Mouse (Mus musculus) hindlimb bud, embryonic 11.5 days (tissue): ENCODE measurements around the gene Pde7b.

ENCODE experiments used
- DNase-seq: peaks from one replicate; pipeline ENCODE4 v3.0.0-alpha.2; 2012; ENCODE audit warnings: low read depth, low spot score; ENCODE audit errors: extremely low spot score

Pde7b gene

DNA sequence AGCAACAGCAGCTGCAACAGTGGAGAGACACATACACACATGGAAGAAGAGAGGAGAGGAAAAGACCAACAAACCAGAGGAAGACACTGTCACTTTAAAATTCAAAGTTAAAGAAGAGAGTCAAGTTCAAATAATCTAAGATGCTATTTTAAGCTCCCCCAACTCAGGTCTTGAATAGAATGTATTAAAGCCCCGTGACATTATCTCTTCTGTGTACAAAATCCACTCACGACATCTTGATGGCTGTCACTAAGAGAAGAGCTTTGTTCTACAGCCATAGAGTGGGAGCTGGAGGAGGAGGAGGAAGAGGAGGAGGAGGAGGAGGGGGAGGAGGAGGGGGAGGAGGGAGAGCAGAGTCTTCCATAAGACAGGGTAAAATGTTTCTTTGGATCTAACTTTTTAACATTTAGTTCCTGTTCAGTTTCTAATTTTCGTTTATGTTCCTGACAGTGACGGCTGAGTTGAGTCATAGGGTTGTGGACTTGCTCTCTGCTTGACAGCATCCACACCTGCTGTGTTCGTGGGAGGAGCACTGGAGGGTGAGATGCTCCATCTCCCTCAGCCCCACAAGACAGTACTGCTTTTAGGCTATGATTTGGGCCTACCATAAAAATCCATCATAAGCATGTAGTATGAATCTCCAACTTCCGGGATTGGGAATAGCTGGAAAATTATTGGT lies 270.4 kb downstream of the Pde7b start:
- DNase-seq: no peak

DNA sequence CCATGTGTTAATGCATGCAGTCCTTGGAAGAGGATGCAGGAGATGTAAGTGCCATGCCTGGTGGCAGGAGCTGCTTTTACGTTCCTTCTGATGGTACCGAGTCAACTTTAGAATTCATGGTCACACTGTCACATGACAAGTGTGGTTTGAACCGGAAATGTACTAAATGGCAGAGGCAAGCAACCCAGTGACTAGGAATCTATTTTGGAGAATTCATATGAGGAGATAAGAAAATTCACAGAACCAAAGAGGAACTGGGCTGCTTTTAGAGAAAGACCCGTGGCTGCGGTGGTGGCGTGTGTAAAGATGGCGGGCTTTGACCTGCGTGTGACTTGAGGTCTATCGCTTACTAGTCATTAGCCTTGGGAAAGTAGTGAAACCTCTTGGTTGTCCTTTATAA lies 287.4 kb downstream of the Pde7b start:
- no peak for DNase-seq

DNA sequence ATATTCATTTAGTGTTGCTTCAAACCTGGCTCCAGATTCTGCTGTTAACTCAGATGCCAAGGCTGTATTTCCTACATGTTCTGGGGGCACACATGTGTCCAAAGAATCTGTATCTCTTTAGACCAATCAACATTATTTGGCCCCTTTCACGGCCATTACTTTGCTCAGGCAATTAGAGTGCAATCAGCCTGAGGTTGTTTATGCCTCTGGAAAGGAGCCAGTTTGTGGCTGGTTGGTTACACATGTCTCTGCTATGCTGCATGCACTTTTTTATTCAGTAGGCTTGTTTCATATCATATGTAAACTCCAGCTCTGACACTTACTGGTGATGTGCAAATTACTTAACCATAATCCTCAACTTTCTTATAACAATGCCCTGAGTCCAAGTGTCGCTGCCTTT lies 287.9 kb downstream of the Pde7b start:
- no peak for DNase-seq

DNA sequence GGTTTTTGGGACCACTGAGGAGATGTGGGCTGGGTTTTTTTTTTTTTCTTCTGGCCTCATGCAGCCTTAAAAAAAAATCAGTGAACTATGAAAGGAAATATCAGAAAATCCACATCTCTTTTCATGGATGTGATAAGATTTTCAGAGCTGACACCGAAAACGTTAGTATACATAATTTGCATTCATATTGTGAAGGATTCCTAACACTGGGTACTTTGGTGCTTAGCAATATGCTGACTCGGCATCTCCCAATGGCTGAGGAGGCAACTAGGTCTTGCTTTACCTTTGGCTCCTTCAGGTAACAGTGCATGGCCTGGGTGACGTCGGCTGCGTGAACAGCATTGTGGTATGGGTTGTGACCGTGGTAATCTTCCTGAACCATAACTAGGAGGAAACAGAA lies 289.0 kb downstream of the Pde7b start:
- no peak for DNase-seq

DNA sequence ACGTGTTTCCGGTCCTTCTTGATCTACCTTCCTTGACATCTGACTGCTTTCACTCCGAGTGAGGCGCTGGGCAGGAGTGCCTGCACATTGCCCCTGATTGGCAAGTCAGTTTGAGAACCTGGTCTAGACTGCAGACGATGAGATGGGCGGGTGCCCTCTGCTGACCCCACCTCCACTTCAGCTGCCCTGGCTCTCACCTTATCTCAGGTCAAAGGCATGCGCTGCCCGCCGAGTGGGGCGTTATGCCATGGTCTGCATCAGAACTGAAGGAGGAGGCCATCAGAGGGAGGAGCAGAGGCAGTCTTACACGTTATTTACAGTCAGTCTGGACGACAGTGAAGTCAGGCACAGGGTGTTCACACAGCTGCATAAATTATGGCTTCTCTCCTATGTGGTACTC lies 293.5 kb downstream of the Pde7b start:
- DNase-seq: no peak

DNA sequence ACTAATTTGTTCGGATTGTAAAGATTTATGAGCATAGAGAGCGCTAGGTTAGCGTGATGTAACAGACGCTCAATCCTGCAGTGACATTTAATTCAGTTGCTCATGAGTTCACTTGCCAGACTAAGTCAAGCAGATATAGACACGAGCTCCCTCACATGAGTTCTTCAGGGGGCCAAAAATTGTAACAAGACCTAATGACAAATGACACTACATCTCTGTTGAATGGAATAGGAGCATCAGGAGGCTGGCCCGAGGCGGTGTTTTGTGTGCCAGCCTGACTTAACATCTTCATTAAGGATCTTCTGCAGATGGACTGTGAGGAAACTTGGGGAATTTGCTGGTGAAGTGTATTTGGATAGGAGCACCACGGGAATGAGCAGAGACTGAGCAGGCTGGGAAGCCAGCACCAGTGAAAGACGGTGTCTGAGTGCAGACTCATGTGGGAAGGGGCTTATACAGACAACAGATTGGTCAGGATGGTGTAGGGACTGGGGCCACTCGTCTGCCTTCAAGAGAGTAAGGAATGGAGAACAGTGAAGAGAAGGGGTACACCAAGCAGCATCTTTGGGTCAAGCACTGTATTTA lies 303.5 kb downstream of the Pde7b start:
- no peak for DNase-seq

DNA sequence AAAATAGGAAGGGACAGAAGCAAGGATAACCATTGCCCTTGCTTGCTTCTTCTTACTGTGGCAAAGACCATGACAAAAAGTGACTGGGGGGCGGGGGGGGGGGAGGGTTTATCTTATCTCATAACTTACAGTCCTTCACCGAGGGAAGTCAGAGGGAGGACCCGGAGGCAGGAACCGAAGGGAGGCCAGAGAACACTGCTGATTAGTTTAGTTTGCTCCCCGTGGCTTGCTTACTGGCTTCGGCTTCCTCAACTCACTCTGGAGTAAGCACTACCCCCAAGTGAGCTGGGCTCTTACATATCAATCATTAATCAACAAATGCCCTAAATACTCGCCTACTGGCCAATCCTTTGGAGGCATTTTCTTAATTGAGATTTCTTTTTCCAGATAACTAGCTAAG lies 304.6 kb downstream of the Pde7b start:
- DNase-seq: no peak

DNA sequence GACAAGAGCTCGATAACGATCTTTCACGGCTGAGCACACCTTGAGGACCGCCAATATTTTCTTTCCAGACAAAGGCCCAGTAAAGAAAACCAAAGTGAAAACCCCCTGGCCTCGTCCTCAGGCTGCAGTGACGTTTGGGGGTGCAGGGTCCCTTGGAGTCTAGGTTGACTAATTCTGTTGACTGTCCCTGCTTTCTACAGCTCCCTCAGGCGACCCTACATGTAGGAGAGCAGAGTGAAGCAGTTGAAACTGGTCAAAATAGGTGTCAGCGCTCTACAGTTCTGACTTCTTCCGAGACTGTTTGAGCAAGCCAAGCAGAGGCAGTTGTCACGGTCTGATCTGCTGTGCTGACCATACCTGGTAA lies 306.0 kb downstream of the Pde7b start:
- DNase-seq: no peak

DNA sequence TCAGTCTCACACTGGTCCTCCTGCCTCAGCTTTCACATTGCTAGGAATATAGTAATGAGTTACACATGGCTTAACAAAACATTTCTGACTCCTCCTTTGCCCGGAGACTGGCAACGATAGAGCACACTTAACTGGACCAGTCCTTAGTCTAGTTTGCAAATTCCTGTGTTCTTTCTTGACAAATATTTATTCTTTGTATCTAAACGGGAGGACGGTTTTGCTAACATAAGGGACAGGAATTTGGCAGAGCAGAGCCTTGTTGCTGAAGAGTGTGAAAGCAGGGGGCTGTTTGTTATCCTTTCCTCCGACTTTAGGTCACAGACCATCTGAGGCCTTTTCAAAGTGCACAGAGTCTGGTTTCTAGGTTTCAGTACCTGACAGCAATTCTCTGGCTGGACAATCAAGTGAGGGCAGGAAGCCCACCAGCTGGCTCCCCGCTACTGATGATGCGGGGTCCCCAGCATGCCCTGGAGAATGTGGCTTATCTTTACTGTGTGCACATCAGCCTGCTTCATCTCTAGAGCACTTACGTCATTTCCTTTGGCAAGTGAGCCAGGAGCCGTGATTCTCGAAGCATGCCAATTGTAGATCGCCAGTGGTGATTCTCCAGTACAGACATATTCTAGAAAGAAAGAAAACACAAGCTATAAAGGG lies 306.5 kb downstream of the Pde7b start:
- DNase-seq: no peak

DNA sequence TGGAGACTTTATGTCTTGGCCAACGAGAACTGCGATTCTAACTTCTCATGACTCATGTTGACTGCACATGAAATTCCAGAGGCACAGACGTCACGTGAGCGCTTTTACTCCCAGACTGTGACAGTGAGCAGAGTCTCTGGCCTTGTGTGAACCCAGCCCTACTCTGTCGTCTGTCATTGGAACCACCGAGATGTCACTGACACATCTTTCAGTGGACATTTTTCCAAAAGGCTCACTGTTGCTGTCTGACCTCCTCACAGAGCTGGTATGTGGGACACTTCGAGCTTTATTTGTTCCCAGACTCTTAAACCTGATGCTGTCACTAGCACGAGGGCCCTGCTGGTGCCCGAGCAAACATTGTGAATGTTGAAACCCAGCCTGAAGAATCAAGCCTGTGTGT lies 315.7 kb downstream of the Pde7b start:
- DNase-seq: no peak

DNA sequence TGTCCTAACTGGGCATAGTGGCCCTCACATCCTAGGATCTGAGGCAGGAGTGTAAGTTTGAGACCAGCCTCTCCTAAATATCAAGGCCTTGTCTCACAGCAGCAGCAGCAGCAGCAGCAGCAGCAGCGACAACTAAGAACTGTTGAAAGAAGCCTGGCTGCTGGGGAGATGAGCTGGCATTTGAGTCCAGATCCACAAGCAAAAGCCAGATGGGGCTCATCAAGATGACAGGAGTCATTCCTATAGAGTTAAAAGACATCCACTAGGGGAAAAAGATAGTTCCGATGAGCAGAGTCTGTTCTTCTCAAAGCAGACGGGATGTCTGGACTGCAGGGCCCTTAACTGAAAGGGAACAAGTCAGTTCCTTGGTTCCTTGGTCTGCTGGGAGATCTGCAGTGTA lies 316.5 kb downstream of the Pde7b start:
- DNase-seq: no peak

DNA sequence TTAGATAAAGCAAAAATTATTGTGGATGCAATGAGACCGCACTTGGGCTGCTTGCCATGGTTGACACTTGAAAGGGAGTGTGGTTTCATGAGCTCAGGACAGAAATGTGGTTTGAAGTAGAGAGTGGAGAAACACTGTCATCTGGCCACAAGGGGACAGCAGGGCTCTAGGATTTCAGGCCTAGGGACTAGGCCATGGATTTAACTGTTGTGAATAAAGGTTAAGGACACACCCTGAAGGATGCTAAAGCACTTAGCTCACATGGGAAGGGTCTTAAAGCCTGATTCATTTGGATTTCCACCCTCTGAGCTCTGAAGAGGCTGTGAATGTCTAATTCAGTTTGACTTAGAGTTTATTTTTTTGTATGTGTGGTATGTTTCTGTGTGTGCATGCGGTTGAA lies 319.4 kb downstream of the Pde7b start:
- no peak for DNase-seq

DNA sequence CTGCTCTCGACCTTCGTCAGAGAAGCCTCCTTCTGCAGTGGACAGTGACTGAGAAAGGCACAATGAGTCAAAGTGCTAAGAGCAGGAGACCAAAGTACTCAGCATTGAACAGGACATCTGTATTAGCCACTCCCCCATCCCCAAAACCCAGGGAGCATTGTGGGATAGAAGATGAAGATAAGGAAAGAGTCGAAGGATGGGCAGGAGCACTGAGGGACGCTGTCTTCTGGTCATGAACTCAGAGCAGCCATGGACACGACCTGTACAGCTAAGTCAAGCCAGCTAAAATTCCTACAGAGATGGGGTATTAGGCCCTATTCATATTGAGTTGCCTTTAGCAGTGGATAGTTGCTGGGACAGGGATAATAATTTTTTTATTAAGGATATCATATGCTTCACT lies 321.9 kb downstream of the Pde7b start:
- no peak for DNase-seq

DNA sequence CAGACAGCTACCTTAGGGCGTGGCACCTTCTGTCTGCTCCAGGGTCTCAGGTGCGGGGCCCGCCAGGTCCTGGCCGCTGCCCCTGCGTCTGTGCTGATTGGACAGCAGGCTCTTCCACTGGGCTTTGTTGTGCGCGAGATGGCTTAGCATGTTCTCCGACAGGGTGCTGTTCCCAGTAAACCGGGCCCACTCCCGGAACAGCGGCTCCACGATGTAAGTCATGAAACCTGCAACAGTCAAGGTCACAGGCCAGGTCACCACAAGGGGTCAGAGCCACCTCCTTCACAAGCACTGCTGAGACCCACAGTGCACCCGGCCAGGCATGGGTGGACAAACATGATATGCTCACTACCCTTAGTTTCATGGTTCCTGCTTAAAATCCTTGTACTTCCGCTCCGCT lies 324.5 kb downstream of the Pde7b start:
- DNase-seq: no peak

DNA sequence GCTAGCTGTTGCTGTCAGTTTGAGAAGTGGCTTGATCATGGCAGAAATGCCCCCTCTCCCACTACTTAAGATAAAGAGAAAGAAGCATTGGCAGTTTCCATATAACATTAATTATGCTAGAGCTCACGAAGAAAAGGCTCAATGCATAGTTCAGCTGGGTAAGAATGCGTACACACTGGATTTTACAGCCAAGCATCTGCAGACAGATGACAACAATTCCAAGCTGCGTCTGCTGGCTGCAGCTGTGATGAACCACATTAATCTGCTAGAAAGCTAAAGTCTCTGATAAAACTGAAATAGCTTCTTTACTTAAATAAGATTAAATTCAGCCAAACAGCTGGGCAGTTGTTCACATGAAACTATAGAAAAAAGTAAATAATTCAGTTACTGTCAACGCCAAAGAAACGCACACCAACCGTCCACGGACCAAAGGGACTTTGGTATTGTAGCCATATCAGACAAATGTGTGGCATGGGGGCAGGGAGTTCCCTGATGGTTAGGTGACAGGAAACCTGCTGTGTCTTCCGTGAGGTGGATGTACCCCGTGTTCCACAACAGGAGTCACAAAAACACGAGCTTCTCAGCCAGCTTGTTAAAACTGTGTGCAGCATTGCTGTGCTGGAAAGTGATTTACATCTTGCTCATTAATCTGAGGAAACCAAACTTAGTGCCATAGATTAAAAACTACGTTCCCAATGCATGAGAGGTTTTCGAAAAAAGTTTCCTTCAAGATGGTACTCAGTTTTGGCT lies 326.1 kb downstream of the Pde7b start:
- no peak for DNase-seq

DNA sequence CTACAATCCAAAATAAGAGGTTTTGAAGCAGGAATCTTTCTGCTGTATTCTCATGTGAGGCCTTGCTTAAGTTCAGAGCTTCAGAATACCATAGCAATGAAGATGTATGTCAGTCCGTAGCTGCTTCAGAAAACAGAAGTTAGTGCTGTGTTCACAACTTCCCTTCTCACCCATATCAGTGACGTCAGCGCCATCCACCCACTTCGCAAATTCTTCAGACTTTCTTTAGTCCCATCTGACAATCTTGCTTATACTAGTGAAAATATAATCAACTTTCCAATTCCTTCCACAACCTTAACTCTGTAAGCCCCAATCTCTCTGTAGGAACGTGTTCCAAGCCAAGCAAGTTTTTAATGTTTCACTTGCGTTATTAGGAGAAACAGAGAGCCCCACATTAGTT lies 326.7 kb downstream of the Pde7b start:
- DNase-seq: no peak

DNA sequence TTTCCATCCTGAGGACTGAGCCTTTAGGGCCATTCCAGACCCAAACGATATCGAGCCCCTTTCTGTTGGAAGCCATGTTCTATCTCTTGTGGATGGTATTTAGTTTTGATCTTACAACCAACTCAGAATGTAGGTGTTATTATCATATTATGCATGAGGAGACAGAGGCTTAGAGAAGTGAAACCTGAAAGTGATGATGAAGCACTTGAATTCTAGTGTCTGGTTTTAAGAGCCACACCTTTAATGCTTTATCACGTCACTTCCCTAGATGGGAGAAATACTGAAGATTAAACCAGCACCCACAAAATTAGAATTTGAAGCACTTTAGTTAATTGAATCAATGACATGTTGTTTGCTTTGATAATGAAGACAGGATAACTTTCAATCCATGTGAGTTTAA lies 329.1 kb downstream of the Pde7b start:
- no peak for DNase-seq

DNA sequence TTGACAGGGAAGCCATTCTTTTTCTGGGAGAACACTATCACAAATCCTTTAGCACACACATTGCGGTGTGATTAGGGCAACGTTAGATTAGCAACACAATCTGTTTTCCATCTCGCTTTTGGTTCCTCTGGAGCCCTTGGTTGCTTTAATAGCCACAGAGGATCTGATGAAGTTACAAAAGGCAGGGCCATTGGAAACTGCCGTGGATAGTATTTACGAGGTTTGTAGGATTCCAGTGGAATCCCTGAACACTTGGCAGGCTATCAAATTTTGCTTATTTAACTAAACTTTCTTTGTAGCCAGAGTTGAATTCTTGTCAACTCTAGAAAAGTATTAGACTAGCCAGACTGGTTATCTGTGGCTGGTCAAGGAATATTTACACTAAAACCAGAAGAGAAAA lies 330.1 kb downstream of the Pde7b start:
- DNase-seq: no peak

DNA sequence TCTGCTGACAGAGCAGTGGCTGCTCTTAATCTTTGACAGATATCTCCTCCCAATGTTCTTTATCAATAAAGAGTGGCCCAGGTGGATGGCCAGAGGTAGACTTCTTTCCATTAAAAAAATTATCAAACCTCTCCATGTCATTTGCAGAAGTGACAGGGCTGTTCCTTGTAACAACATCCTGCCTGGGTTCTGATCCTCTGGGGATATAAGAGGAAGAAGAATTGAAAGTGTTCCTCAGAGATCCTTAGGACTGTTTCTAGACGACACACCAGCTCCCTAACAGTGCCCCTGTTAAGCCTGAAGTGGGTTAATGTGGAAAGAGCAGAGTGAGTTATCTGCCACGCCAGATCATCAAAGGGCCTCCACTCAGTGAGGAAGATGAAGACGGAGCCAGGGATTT lies 334.3 kb downstream of the Pde7b start:
- DNase-seq: no peak

DNA sequence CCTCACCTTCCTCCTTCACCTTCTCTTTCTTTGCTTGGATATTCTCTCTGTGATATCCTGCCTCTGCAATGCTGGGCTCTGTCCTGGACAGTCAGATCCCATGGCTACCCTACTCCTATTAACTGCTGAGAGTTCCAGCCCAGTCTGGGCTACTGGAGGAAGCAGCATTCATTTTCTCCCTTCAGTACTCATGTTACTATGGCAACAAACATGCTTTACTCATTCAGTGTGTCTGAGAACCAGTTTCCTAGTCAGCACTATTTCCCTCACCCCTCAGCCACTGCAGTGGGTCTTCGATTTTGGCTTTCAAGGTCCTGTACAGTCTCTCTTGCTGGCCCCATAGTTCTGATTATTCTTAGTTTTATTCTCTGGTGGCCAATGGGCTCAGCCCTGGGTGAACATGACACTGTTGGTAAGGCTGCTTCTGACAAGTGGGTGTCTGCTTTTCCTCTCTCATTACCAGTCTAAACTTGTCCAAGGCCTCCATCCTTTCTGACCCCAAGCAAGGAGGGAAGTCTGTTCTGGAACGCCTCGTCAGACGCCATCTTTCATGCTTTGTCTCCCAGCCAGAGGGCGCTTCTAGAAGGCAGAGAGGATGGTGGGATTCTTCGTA lies 342.0 kb downstream of the Pde7b start:
- no peak for DNase-seq

DNA sequence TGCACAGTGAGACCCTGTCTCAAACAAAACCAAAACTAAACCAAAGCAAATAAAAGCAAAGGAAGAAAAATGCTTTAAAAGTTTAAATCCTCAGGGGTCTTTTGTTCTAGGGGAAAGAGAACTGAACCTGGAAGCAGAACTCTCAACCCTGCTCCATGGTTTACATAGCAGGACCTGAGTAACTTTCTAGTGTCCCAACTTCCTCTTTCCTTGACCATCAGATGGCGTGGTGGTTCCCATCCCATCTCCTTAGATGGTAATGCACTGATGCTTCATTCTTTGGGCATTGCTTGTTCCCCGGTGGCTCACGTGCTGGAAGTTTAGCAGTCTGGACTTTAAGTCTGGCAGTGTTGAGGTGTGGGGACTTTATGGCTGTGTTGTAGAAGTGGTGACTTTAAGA lies 343.5 kb downstream of the Pde7b start:
- DNase-seq: no peak

DNA sequence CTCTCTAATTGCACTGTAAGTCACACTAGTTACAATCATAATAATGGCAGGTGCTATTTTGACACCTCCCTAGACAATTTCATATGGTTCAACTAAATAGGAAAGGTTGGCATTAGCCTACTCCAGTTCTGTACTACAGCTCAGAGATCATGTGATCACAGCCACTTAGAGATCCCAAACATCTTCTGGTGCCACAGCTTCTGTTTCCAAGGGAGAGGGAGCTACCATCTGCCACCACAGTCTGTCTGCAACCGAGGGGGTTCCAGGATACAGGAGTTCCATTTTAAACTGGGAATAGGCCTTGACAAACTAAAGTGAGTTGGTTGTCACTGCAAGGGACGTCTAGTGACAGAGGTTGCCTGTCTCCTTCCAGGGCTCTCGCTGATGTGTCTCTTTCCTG lies 344.1 kb downstream of the Pde7b start:
- no peak for DNase-seq
